Mouse (Mus musculus) liver, postnatal 0 days (tissue): ENCODE data around the gene Jak1.
A peak's percentile ranks its signal among the peaks of the same experiment; 100 is the strongest.

ENCODE experiments used
- CTCF ChIP-seq: sonication (generic); IDR thresholded peaks from 2 replicates; pipeline ENCODE4 v1.5.1; 2016; ENCODE audit warnings: antibody characterized with exemption, low read depth
- EP300 ChIP-seq: IDR thresholded peaks from 2 replicates; pipeline ENCODE4 v1.6.1; 2016; ENCODE audit warnings: antibody characterized with exemption, low read depth, mild to moderate bottlenecking

- TF ChIP-seq CTCF (no peak), EP300 (peak; percentile 12; the same call in 1 of the 2 replicates)
Measured at GRCm38 (mm10) chr4:101306132-101306915, 41.2 kb upstream of the Jak1 start.
